Mouse (Mus musculus) right cerebral cortex, postnatal 14 days (tissue): ENCODE measurements around the gene Uba5.
A peak's percentile ranks its signal among the peaks of the same experiment; 100 is the strongest.

Experiments used
- DNase-seq: peaks from one replicate; pipeline ENCODE4 v3.0.0; 2022

The Uba5 gene

DNA sequence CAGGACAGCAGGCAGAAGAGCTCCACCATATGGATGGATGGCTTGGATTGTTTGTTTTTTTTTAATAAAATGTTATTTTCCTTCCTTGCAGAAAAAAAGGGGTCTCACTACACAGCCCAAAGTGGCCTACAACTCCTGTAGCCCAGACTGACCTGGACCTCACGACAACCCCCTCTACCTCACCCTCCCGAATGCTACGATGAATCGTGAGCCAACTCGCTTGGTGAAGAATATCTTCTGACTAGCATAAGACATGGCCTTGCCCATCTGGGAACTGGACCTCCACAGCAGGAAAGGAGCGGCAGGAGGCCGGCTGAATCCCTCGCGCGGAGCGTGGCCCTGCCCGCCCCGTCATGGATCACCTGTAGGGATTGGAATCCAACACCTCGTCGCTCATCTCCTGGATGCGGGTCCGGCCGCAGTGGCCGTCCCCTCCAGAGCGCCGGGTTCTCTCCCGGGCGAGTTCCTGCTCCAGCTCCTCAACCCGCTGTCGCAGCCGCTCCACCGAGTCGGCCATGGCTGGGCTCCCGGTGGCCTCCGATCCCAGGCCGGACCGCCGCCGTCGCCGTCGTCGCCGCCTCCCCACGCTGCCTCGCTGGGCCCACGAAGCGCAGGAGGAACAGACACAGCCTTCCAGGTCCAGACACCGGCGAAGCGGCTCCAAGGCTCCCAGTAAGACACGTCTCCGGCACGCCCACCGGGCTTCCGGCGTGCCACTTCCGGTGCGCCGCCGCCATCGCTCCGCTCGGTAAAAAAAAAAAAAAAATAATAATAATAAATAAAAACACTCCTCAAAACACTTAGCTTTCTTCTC lies at the start of gene Uba5:
TSS of gene Uba5 (minus strand) at position 705 of the 814 bp plus-strand sequence.
- DNase-seq, result peak; percentile 75

DNA sequence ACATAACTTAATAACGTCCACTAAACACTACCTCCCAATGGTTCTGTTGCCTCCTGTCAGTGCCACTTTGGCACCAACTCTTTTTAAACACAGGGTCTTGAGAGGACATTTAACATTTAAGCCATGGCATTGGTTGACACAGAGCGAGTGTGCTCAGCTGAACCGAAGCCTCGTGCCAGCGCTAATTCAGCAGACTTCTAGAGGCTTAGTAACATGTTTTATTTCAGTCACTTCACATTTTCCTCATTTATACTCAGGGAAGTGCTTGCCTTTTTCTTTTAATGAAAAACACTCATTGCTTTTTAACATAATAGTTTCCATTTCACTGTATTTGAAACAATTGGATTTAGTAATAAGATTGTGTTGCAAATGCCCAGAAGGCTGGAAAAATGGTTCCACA lies 46.2 kb upstream of the Uba5 start:
- no peak for DNase-seq

DNA sequence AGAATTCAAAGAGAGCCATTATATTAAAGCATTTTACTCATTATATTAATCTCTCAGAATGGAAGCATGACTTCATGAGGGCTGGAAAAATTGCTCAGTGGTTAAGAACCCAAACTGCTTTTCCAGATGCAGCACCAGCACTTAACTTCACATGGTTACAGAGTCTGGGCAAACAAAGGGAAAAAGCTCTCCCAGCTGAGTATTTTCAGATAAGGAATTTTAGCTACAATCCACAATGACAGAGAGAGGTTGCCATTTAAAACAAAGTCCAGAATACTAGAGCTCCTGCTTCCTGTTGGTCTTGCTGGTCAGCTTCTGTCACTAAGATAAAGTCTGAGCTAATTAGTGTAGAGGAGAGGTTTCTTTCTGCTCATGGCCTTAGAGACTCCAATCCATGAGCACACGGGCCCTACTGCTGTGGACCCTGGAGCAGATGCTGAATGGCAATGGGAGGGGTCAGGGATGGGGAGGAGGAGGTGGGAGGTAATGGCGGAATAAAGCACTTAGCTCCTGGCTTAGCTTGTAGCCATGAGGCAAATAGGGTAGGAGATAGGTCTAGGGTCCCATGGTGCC lies 45.7 kb upstream of the Uba5 start:
- no peak for DNase-seq

DNA sequence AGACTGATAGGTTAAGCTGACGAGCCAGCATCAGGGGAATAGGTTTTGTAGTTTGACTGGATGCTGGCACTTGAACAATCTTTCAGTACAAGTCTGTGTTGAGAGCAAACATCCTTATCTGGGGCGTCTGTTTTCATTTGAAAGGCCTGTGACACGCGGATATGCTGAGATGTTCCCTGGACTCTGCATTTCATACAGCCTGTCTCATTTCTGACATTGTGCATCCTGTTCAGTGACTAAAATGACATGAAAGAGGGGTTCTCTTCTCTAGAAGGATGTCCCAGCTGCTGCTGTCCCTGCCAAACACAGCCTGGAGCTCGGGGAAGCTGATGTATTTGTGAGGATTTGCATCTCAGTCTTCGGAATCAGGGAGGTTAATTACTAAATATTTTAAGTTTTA lies 44.5 kb upstream of the Uba5 start:
- no peak for DNase-seq

DNA sequence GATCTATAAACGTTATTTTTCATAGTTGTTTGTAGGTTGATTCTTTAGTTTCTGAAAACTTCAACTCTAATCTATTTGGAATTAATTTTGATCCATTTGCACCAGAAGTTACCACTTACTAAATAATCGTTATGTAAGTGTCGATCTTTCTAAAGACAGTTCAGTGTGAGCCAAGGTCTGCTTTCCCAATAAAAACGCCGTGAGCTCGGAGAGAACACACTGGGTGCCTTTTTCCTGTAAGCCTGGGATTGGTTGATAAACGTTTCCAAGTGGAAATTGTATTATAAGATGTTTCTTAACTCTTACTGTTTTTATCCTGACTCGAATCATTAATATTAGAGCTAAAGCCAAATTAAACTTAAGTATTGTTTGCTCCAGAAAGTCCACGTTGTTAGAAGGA lies 44.0 kb upstream of the Uba5 start:
- no peak for DNase-seq

DNA sequence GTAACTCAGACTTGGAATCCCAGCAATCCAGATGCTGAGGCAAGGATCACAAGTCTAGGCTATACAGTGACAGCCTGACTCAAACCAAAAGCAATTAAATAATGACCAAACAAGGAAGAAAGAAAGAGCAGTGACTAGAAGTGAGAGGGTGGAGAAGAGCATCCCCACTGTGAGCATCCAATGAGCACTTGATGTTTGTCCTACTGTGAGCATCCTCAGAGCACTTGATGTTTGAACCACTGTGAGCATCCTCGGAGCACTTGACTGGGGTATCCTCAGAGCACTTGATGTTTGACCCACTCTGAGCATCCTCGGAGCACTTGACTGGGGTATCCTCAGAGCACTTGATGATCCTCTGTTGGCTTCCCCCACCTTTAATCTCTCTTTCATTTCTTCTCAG lies 42.1 kb upstream of the Uba5 start:
- no peak for DNase-seq

DNA sequence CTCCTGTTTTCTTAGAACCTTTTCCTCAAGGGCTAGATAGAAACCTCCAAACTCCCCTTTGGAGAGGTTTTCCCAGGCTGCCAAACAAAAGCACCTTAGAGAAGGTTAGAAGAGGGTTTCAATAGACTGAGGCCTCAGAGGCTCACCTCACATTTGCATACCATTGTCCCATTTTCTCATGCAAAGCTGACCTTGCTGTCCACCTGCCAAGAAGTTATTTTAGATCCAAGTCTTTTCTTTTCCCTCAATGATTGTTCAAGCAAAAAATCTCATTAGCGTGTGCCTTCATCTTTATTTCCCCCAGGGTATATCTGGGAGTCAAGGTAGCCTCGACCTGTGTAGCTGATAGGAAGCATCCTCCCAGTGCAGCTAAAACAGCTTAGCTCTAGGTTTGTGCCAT lies 40.0 kb upstream of the Uba5 start:
- DNase-seq, result no peak

DNA sequence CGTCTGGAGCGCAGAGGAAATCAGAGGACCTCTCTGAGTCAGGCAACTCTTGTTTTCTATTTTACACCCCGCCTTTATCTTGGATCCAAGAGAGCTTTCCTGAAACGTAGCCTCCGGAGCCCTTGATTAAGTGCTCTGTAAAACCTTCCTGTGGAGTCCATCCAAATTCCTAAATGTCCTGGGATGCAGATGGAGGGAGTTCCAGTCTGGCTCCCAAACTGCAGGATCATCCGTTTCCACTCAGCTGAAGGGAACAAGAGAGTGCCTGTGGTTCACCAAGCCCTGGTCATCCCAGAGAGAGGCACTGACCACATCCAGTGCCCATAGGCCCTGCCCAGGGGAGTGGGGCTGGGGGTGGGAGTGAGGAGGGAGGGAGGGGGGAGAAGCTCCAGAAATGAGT lies 39.4 kb upstream of the Uba5 start:
- DNase-seq, result no peak

DNA sequence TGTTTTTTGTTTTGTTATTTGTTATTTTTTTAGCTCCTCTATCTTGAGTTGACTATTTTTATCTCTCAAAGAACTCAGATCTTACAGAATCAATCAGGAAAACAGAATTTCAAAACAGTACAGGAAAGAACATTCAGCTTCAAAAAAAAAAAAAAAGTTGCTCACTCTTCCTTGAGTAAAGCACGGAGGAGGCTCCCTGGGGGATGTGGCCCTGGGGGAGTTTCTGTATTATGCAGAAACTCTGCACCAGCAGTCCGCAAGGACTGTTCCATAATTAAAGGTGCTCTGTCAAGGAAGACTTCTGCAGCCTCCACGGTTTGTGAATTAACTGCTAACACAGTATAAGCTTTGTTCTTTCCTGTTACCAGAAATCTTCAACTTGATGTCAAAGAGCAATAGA lies 38.5 kb upstream of the Uba5 start:
- DNase-seq, result no peak

DNA sequence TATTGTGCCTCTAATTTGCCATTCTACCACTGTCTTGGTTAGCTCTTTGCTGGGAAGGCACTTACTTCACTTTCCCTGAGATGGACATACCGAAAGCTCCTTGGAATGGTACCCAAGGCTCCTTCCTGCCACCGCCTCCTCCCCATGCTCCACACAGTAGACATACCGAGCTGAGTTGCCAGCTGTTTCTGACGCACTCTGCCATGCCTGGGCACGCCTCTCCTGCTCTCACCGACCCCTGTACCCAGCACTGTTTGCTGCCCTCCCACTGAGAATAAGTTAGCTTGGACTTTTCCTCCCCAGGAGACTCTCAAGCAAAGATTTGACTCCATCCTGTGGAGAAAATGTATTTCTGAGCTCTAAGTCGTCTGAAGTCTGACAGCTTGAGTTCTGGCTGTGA lies 37.9 kb upstream of the Uba5 start:
- no peak for DNase-seq

DNA sequence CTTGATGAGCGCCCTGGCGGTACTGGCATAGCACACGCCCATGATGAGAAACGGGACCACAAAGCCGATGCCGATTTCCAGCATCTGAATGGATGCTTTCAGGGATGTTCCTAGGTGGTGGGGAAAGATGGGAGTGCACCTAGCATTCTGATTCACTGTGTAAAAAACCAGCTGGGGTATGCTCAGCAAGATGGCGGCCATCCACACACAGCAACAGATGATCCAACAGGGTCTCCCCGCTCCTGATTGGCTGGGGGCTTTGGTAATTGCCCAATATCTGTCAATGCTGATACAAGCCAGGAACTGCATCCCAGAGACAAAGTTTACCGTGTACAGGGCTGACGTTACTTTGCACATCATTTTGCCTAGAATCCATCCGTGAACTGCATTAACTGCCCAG lies 36.1 kb upstream of the Uba5 start:
- no peak for DNase-seq

DNA sequence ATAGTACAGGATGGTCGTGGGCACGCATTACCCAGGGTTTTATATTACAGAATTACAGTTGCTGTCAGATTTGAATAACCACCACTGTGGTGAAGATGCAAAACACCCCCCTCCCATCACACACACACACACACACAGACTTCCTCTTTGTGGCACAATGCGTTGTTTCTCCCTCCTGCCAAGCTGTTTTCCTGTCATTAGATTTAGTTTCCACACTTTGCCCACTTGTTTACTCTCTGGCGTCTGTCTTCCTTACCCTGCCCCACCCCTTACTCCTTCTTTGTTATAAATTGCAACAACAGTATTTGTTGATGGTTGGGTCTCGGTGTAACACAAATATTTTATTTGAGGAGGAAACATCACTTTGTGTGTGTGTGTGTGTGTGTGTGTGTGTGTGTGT lies 35.3 kb upstream of the Uba5 start:
- DNase-seq, result no peak

DNA sequence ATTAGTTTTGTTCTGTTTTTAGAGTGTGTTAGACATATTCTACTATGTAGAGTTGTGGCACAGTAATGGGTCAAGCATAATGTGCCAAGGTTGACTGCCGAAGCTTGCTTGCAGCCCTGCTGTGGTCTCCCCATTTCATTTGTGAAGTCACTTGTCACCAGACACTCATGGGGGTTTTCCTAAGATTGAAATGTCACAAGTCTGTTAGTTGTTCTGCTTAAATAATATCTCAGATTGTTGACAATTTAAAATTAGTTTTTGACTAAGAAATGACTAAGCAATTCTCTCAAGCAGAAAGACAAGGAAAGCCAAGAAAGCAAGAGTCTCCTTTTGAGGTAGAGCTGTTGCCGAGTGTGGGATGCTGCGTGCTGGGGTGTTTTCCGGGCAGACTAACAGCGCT lies 30.0 kb upstream of the Uba5 start:
- DNase-seq, result no peak

DNA sequence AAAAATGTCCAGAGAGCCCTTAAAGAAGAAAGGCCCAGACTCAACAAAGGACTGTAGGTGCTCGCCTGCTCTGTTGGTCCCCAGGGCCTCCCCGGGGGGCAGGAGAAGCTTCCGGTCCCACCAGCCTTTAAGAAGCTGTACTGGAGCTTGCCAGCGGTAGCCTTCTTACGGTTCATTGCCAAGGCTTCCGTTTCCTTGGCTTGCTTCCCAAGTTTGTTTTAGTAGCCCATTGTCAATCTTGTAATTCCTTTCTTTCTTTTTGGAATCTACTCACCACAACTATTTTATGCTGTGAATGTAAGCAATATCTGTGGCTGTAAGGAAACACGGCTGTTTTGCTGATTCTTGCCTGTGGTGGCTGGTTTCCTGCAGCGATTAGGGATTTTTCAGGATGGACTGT lies 25.6 kb upstream of the Uba5 start:
- no peak for DNase-seq

DNA sequence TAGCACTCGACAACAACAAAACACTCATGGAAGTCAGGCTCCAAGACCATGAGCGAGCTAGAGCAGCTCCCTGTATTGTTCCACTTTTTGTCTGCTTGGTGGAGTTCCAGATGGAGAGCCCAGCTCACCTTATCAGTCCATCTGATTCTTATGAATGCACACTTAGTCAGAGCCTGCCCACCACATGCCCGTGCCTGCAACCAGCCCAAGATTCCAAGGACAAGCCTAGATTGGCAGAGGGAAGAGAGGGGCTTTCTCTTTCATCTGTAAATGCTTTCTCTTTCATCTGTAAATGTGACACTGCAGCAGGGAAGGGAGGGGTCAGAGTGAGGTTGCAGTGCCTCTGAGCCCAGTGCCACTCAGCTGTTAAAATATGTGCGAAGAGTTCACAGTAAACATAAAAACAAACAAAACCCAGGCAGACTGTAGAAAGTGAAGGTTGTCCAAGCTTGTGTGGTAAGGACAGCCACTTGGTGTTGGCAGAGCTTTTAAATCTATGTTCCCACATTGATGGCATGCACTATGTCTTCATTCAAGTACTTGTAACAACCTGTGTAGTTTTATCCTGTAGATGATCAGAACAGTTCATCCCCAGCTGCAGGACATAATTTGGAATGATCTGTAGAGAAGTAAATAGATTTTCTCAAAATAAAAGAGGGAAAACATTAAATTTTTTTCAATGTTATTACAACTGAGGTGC lies 22.9 kb upstream of the Uba5 start:
- no peak for DNase-seq

DNA sequence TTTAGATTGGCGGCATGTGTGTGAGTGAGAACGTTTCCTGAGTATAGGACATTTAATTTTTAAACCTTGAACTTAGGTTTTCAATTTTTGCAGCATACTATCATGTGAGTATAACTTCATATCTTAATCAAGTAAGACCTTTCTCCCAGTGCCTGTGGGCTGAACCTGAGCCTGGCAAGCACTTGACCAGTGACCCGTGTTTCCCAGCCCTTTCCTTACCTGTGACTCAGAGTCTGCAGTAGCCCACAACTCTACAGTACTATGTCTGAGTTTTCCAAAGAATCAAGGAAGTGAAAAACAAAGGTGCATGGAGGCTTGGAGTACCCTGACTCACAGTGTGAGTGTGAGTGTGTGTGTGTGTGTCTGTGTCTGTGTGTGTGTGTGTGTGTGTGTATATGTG lies 17.1 kb upstream of the Uba5 start:
- DNase-seq, result no peak

DNA sequence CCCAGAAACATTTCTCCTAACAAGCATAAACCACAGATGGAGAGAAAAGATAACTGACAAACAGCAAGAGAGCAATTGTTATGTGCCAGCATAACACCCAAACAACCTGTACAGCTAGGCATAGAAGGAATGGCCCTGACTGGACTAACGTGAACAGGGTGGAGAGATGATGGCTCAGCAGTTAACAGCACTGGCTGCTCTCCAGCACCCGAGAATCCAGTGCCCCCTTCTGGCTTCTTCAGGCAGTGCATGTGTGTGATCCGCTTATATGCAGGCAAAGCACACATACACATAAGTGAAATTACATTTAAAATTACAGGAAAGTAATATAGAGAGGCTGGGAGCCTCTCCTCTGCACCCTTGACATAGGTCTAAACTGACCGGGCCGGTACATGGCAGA lies 16.4 kb upstream of the Uba5 start:
- peak; percentile 43 for DNase-seq

DNA sequence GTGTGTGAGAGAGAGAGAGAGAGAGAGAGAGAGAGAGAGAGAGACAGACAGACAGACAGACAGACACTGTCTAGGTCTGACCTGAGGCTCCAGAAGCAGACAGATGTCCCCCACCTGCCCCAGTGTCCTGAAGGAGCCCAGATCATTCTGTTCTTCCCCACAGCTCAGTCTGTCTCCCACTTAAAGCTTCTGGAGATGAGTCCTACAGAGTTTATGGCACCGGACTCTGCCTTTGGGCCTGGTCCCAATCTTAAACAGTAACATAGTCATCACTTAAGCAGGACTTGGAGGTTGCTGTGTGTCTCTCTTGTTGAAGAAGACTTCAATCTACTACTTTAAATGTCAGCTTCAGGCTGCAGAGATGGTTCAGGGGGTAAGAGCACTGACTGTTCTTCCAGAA lies 15.8 kb upstream of the Uba5 start:
- DNase-seq, result no peak

DNA sequence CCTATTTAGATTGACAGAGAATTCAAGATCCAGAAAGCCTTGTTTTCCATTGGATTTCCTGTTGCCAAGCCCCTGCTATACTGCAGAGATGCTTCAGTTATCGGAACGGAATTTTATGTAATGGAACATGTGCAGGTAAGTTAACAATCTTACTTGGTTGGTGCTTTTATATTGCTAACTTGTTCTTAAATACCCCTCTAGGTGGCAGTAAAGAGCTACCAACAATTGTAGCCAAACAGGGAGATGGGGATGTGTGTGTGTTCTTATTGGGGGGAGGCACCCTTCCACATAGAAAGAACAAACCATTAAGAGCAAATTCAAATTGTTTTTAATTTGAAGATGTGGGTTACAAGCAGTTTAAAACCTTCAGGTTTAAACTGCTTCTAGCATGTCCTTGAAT lies 12.9 kb upstream of the Uba5 start:
- DNase-seq, result no peak

DNA sequence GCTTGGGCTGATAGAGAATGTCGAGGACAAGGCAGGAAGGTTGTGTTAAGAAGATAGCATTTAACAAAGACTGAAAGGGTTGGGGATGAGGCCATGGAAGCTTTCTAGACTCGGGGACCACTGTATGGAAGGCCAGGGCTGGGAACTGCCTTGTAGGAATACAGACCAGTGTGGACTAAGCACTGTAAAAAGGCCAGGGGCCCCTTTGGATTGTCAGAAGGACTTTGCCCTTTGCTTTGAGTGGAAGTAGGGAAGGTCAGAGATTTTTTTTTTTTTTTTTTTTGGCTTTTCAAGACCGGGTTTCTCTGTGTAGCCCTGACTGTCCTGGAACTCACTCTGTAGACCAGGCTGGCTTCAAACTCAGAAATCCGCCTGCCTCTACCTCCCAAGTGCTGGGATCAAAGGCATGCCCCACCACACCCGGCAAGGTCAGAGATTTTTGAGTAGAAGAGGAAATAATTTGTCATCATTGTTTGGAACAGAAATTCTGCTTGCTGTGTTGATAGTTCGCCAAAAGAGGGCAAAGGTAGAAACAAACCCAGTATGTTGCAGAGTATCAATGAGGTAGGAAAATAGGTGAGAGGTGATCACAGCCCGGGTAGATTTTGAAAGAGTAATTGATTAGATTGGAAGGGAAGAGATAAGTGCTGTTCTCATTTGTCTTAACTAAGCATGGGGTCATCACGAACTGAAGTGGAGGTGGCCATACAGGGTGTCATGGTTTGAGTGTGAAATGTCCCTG lies 8.1 kb upstream of the Uba5 start:
- no peak for DNase-seq

DNA sequence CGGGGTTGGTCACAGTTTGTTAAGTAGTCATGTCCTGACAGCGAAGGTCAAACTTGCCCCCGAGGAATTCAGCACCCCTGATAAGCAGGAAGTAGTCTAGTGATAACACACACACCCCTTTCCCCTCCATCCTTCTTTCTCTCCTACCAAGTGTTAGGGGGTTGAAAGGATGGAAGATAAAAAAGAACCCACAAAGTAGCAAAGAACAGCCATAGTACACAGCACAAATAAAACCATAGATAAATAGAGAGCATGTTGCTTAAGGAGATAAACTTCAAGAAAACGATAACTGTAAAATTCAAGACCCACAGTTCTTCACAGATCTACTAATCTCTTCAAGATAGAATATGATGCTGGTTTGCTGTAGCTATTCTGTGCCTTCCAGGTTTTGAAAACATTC lies 7.3 kb upstream of the Uba5 start:
- no peak for DNase-seq

DNA sequence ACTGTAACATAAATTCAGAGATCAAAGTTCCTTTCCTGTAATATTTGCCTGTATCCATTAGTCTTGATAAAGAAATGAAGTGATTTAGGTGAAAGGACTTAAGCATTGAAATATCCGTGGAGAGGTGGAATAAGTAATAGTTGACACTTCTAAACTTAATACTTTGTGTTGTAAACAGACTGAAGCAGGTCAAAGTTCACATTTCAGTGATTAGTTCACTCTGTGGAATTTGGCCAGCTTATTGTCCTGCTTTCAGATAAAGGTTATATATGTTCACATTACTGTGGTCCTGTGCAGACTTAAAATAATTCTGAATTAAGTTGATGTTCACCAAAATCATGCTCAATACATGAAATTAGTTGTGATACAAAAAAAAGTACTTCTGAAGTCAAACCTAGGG lies 1.6 kb upstream of the Uba5 start:
- no peak for DNase-seq

DNA sequence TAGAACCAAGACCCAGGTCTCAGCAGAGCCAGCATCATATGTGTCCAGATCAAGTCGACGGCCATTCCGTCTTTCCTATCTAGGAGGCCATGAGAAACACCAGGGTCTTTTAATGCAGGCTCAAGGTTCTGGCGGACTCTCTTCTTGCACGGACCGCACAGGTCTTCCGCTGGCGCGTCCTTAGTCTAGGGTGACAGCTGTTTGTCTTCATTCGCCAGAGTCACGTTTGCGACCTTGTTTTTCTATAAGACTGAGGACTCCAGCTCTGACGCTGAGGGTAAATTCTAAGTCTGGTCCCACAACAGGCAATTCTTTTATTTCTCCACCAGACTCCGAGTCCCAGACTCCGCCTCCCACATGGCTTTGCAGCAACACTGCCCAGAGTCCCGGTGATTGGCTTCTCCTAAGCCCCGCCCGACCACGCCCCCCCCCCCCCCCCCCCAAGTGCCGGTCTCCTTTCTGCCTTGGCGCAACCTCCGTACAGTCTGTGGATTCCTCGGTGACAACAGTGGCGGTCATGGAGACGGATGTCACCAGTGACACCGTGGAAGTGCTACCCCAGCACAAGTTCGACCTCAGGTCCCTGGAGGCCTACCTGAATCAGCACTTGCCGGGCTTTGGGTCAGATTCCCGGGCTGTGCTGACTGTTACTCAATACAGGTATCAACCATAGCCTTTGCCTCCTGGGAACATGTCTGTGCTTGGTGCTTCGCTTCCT lies 469 bp upstream of the Uba5 start, which contains the start of gene Acad11:
TSS of gene Acad11 (plus strand) at position 134 of the 718 bp plus-strand sequence.
- DNase-seq, result peak; percentile 78
